Mouse (Mus musculus) heart, postnatal 0 days (tissue): ENCODE data around the gene Elovl7.

ENCODE experiments used
- CTCF ChIP-seq: IDR thresholded peaks from 2 replicates; pipeline ENCODE4 v1.5.1; 2016; ENCODE audit warnings: antibody characterized with exemption, control low read depth, low read depth
- EP300 ChIP-seq: IDR thresholded peaks from 2 replicates; pipeline ENCODE4 v1.6.1; 2016; ENCODE audit warnings: antibody characterized with exemption, low read depth

DNA sequence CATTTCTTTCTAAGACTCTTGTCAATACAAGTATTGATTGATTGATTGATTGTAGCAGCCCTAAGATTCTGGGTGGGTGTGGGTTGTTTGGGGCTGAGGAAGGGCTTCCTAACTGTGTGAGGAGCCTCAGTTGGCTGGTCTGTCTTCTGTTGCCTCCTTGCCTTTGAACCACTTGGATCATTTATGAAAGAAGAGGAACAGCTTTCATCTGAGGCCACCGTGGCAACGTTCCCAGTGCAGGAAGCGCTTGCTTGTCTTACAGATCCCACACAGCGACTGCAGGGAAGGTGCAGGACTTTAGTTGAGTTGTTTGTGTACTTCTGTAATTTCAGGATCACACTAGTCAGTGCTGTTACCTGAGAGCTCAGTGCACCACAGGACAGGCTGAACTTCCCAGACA lies 25.8 kb downstream of the Elovl7 start:
- TF ChIP-seq CTCF, result no peak
- TF ChIP-seq EP300, result no peak
